Mouse (Mus musculus) thymus, postnatal 4 days (tissue): ENCODE results near the gene Parp16.
"Not testable (repeated sequence)": the region's sequence is repeated elsewhere in the genome, so short reads cannot be mapped to it uniquely, and the experiment has no call there.

Experiments
- DNase-seq: peaks from one replicate; pipeline ENCODE4 v3.0.0; 2021

Parp16 gene

GRCm38 (mm10) chr9:65214425-65214777, 19.2 kb downstream of the Parp16 start:
- DNase-seq, result no peak

DNA sequence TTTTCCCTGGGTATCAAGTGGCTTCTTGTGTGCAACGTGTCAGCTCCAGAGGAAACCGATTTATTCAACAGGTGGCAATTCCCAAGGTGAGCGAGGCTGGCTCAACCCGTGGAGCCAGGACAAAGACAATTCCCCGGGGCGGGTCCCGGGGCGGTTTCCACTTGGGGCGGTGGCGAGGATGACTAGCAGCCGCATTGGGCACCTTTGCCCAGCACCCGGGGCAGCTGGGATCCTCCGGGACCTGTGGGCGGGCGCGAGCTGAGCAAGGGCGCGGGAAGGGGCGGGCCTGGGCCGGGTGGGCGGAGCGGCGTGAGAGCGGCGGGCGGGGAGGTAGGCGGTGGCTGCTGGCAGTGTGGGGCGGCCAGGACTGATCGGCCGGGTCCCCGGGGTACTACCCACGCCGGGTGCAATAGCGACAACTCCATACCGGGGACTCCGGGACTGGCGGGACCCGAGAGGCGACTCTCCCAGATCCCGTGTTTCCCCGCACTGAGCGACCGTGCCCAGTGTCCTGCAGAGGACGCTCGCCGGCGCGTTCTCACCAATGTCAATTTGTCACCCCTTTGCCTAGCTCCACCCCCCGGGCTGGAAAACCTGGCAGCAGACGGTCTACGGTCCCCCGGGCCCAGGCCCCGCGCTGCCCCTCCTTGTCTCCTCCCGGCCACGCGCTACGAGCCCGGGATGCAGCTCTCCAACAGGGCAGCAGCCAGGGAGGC, 19.8 kb downstream of the Parp16 start:
- DNase-seq, result peak; percentile 91

- DNase-seq, result no peak
These were observed 20.5 kb downstream of the Parp16 start for GRCm38 (mm10) chr9:65215494-65216126.

GRCm38 (mm10) chr9:65216972-65217371, 21.8 kb downstream of the Parp16 start:
- peak; percentile 58 for DNase-seq

- DNase-seq, result peak; percentile 36
These were observed 22.5 kb downstream of the Parp16 start for GRCm38 (mm10) chr9:65217661-65218060.

DNA sequence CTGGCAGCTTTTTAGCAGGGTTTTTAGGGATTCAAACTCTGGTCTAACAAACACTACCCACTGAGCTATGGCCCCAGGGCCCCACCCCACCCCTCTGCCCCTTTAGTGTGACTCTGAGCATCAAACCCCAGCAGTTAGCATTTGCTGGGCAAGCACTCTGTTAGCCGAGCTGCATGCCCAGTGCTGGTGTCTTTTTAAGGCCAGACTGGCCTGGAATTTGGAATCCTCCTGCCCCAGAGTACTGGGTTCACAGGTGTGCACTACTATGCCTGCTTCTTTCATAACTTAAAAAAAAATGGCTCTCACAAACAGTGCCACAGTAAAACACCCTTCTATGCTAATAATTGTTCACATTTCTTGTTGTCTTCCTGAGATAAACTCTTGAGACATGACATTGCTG, 23.8 kb downstream of the Parp16 start:
- DNase-seq, result no peak

DNA sequence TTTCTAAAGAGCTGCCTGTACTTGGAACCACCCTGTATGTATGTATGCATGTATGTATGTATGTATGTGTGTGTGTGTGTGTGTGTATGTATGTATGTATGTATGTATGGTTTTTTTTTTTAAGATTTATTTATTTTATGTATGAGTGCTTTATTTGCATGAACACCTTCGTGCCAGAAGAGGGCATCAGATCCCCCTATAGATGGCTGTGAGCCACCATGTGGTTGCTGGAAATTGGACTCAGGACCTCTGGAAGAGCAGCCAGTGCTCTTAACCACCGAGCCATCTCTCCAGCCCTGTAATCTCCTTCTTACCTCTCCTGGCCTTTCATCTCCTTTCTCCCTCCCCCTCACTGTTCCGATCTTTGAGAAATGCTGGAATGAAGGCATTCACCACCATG, 25.2 kb downstream of the Parp16 start:
- not testable (repeated sequence) for DNase-seq

- DNase-seq, result no peak
These were observed 28.8 kb downstream of the Parp16 start for GRCm38 (mm10) chr9:65223927-65224326.

DNA sequence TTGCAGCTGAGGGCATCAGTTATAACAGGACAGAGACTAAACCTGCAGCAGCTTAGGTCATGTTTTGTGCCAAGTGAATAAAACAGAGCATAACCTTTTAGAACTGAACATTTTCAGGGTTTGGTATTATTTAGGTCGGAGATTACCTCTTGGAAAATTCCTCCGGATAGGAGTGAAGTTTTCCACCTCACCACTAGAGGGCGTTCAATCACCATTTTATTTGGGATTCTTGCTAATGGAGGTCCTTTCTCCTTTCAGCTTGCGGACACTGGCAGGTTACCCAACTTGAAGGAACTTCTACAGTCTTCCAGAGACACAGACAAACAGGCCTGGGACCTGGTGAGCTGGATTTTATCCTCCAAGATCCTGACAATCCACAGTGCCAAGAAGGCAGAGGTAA, 30.6 kb downstream of the Parp16 start:
- peak; percentile 39 for DNase-seq

DNA sequence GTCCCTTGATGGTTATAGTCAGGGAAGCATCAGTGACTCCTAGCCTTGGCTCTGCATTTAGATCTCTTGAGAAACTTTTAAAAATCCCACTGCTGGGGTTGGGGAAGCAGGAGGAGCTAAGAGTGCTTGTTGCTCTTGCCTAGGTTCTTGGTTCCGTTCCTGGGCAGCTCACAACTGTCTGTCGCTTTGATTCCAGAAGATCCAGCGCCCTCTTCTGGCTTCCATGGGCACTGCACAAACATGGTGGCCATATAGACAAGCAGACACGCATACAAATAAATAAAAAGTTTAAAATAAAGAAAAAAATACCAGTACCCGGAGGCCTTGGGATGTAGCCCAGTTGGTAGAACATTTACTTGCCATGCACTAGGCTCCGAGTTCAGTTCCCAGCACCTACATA, 35.1 kb downstream of the Parp16 start:
- no peak for DNase-seq

DNA sequence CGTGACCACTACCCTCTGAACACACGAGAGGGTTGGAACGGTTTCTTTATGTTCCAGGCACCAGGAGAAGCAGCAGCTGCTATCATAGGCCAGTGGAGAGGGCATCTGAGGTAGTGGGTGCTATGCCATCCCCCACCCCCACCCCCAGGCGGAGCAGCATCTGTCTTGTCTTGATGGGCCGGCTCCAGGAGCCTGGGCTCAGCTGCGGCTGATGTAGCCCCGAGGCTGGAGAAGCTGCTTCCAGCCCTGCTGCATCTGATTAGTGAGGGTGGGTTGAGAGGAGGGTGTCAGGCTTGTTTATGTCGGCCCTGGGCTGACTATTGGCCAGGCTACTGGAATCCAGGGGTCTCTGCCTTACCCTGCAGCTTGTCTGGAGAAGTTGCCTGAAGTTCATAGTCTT, 36.1 kb downstream of the Parp16 start:
- DNase-seq, result no peak

- DNase-seq, result no peak
These were observed 38.3 kb downstream of the Parp16 start for GRCm38 (mm10) chr9:65233243-65233985.

GRCm38 (mm10) chr9:65234734-65235133, 39.6 kb downstream of the Parp16 start:
- DNase-seq, result no peak

- no peak for DNase-seq
These were observed 40.4 kb downstream of the Parp16 start for GRCm38 (mm10) chr9:65235601-65236000.

- no peak for DNase-seq
These were observed 42.5 kb downstream of the Parp16 start for GRCm38 (mm10) chr9:65237616-65238015.

GRCm38 (mm10) chr9:65238191-65238760, 43.1 kb downstream of the Parp16 start:
- DNase-seq, result peak; percentile 37

- DNase-seq, result no peak
These were observed 44.0 kb downstream of the Parp16 start for GRCm38 (mm10) chr9:65239176-65239575.

DNA sequence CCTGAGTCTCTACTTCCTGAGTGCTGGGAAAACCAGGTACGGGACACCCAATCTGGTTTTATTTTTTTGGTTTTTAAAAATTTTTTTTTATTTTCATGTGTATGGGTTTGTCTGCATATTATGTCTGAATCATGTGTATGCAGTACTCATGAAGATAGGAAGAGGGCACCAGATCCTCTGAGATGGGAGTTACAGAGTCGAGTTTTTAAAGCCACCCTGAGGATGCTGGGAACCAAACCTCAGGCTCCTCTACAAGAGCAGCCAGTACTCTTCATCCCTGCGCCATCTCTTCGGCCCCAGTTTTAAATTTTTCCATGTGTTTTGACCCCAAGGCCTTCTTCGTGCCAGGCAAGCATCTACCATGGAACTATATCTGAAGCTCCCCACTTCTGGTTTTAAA, 44.6 kb downstream of the Parp16 start:
- no peak for DNase-seq

- no peak for DNase-seq
These were observed 45.4 kb downstream of the Parp16 start for GRCm38 (mm10) chr9:65240587-65240986.

DNA sequence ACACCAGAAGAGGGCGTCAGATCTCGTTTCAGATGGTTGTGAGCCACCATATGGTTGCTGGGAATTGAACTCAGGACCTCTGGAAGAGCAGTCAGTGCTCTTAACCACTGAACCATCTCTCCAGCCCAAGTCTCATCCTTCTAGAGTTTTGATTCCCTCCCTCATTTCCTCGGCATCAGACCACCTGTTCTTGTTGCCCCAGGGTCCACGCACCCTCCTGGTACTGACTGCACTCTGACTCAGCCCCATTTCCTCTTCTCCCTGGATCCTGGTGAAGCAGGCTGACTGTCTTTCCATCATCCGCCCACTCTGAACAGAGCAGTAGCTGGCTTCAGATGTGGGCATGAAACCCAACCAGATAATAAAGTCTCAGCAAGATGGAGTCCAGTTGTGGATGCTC, 46.8 kb downstream of the Parp16 start:
- no peak for DNase-seq

DNA sequence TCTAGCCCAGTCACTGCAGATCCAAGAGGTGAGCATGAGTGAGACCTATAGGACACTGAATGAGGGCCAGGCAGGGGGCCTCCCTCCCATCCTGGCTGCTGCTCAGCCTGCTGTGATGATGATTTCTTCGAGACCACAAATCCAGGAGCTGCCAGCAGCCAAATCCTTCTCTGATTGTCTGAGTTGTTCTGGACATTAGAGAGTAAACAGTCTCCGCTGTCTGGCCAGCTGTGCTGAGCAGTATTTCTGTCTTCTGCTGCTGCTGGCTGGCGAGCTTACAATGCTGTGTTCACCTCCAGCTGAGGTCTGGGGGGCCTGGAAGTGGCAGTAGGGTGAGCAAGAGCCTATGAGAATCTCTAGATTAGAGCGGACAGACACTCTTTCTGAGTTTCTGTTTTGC, 48.1 kb downstream of the Parp16 start:
- DNase-seq, result no peak

DNA sequence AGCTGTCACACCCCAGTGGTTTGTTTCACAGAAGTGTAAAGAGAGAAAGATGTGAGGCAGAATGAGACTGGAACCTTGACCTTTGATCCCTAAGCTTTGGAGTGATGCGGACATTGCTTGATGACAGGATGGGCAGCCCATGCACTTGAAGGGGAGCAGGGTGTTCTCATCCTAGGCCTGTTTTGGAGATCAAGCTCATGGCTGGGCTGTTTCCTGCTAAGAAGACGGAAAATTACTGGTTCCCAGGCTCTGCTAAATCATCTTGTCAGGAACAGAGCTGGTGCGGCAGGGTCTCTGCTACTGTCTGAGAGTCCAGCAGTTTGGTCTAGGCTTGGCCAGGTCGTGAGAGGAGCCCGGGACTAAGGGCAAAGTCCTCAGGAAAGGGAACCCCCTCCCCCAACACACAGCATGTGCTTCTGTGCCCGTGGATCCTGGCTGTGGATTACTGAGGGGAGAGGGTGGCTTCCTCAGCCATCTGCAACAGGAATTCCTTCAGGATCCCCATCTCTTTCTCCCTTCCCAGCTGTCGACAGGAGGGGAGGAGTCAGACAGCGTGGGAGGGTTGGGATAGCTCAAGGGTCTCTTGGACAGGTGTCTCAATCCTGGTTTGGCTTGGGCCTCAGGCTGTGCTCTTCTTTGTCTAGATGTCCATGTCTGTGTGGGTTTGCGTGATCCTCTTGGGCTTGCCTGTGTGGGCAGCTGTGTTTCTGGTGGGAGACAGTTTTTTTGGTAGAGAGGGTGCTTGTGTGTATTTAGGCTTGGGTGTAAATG, 49.1 kb downstream of the Parp16 start:
- no peak for DNase-seq
